8 mouse cellular contexts compared by ENCODE assay signal in genomic region chr10:80116563-80116926, GRCm38 (mm10). TPM values are rescaled to one million over a fixed set of nuclear protein-coding genes. Genes with fewer than 3 reads are reported as not detected.
DNase-seq lines count a peak whose midpoint lies in the region; ATAC-seq and TF ChIP-seq lines count a peak whose summit lies in the region.

No protein-coding gene starts in this region.

- no peak for TF ChIP-seq EP300 in stomach, postnatal 0 days (optimal IDR thresholded peaks at IDR 0.05)

- H3K4me3 ChIP-seq in left cerebral cortex, adult 2 months, result peak overlapping the region; percentile 94
- peak overlapping the region; percentile 98 for H3K4me3 ChIP-seq in liver, embryonic 16.5 days (ENCODE audit: low read depth, low read length)
- H3K4me3 ChIP-seq in stomach, postnatal 0 days (ENCODE audit: low read depth, low read length), result peak overlapping the region; percentile 91

- no peak for TF ChIP-seq CTCF in left cerebral cortex, adult 2 months (IDR thresholded peaks at IDR 0.05)
- no peak for TF ChIP-seq CTCF in stomach, postnatal 0 days (IDR thresholded peaks at IDR 0.05; ENCODE audit: low read depth)

- peak overlapping the region; percentile 98 for H3K9ac ChIP-seq in liver, embryonic 16.5 days (ENCODE audit: low read depth, low read length)
- H3K9ac ChIP-seq in stomach, postnatal 0 days (ENCODE audit: low read length), result peak overlapping the region; percentile 90

- ATAC-seq in liver, embryonic 16.5 days (ENCODE audit: low read depth), result no peak
- no peak for ATAC-seq in stomach, postnatal 0 days (ENCODE audit: low FRiP score, low TSS enrichment)
- no peak for ATAC-seq in monocyte, adult 5-6 weeks (replicated peaks; ENCODE audit: insufficient number of reproducible peaks, low FRiP score, low TSS enrichment, poor library complexity, severe bottlenecking)

- peaks cover 27% of the 10 kb centered on the region for H3K36me3 ChIP-seq in liver, embryonic 16.5 days (ENCODE audit: control insufficient read depth, insufficient read depth)
- 0 out of 2 replicates have a peak, but pooled peaks cover 3% of the 10 kb centered on the region for H3K36me3 ChIP-seq in stomach, postnatal 0 days (ENCODE audit: control insufficient read depth, insufficient read depth, low read length)

- no peaks in the 10 kb centered on the region for H3K27me3 ChIP-seq in liver, embryonic 16.5 days (ENCODE audit: control insufficient read depth, insufficient read depth, low read depth, low read length)
- H3K27me3 ChIP-seq in stomach, postnatal 0 days (ENCODE audit: control insufficient read depth, insufficient read depth, low read length), result no peaks in the 10 kb centered on the region

- H3K4me1 ChIP-seq in liver, embryonic 16.5 days (ENCODE audit: control insufficient read depth, low read depth, low read length), result peaks cover 59% of the 10 kb centered on the region
- H3K4me1 ChIP-seq in stomach, postnatal 0 days (replicated peaks; ENCODE audit: control insufficient read depth, insufficient read depth), result peaks cover 10% of the 10 kb centered on the region; the same call in 1 of the 2 replicates

- H3K9me3 ChIP-seq in liver, embryonic 16.5 days (replicated peaks; ENCODE audit: control insufficient read depth, low read length), result no peaks in the 10 kb centered on the region
- H3K9me3 ChIP-seq in stomach, postnatal 0 days (ENCODE audit: control insufficient read depth, low read length), result no peaks in the 10 kb centered on the region

- H3K27ac ChIP-seq in left cerebral cortex, adult 2 months, result peak overlapping the region; percentile 90
- peak overlapping the region; percentile 96 for H3K27ac ChIP-seq in liver, embryonic 16.5 days (ENCODE audit: low read length)
- H3K27ac ChIP-seq in stomach, postnatal 0 days (replicated peaks), result peak overlapping the region; percentile 91

- under 1% methylated on average over 27 of the region's 27 CpGs for WGBS in liver, embryonic 16.5 days (ENCODE audit: insufficient replicate concordance)
- under 1% methylated on average over 27 of the region's 27 CpGs for WGBS in stomach, postnatal 0 days

- intact Hi-C loops in left cerebral cortex, adult 2 months (cut with DNase I), result no loop called here
- intact Hi-C loops in left cerebral cortex, postnatal 14 days (cut with DNase I), result no loop called here

- no peak for DNase-seq in left cerebral cortex, adult 2 months (ENCODE audit: extremely low spot score in 1 of 2, low spot score in 2 of 2)
- DNase-seq in left cerebral cortex, postnatal 14 days (ENCODE audit: low spot score in 2 of 2), result no peak
- peak; percentile 70 for DNase-seq in cerebellum, adult 9-11 months
- DNase-seq in heart, postnatal 4 days, result peak; percentile 43
- DNase-seq in stomach, postnatal 0 days (ENCODE audit: low spot score), result no peak
- DNase-seq in yolk sac, embryonic 10.5 days (ENCODE audit: low spot score), result no peak

- peak overlapping the region; percentile 80 for H3K4me2 ChIP-seq in liver, embryonic 16.5 days (ENCODE audit: low read depth, low read length)
- peak overlapping the region; percentile 90 for H3K4me2 ChIP-seq in stomach, postnatal 0 days (replicated peaks; ENCODE audit: low read depth)

RNA-seq across cellular contexts. Expression of gene Stk11, which starts 0.9 kb away (rescaled TPM):
- total RNA-seq in left cerebral cortex, adult 2 months (2021), result 100 to 1,000 TPM; 102 to 106 TPM
- 10 to 100 TPM; 86.2 to 90.8 TPM for total RNA-seq in left cerebral cortex, postnatal 14 days (2021)
- 10 to 100 TPM; 98.7 to 99.9 TPM for total RNA-seq in heart, postnatal 4 days (2021)
- 13.2 and 14.4 TPM in 2 replicates for polyA plus RNA-seq in liver, embryonic 16.5 days (2015; fragmentation: Nextera tagmentation; extraction: Ambion mirVana)
- polyA plus RNA-seq in stomach, postnatal 0 days (2015; fragmentation: Nextera tagmentation; extraction: Ambion mirVana), result 10.3 and 11.2 TPM in 2 replicates
- 155 to 177 TPM (median 155 TPM) in 3 replicates for total RNA-seq in monocyte, adult 5-6 weeks (2017)

RNA-seq across cellular contexts. Expression of gene Sbno2, which starts 11.2 kb away (rescaled TPM):
- 10 to 100 TPM; 21.4 to 22.1 TPM for total RNA-seq in left cerebral cortex, adult 2 months (2021)
- total RNA-seq in left cerebral cortex, postnatal 14 days (2021), result 10 to 100 TPM; 19.2 to 19.3 TPM
- total RNA-seq in heart, postnatal 4 days (2021), result 10 to 100 TPM; 19.0 to 19.4 TPM
- polyA plus RNA-seq in liver, embryonic 16.5 days (2015; fragmentation: Nextera tagmentation; extraction: Ambion mirVana), result 10.3 and 11.8 TPM in 2 replicates
- 10.7 and 11.0 TPM in 2 replicates for polyA plus RNA-seq in stomach, postnatal 0 days (2015; fragmentation: Nextera tagmentation; extraction: Ambion mirVana)
- total RNA-seq in monocyte, adult 5-6 weeks (2017), result 50.6 to 75.0 TPM (median 51.9 TPM) in 3 replicates

RNA-seq across cellular contexts. Expression of gene Atp5d, which starts 21.9 kb away (rescaled TPM):
- total RNA-seq in left cerebral cortex, adult 2 months (2021), result 100 to 1,000 TPM; 356 to 366 TPM
- total RNA-seq in left cerebral cortex, postnatal 14 days (2021), result 100 to 1,000 TPM; 403 to 424 TPM
- total RNA-seq in heart, postnatal 4 days (2021), result 1,000 to 10,000 TPM in 1 of 2 experiments, 100 to 1,000 TPM in 1; 966 to 1,003 TPM
- polyA plus RNA-seq in liver, embryonic 16.5 days (2015; fragmentation: Nextera tagmentation; extraction: Ambion mirVana), result 288 and 309 TPM in 2 replicates
- polyA plus RNA-seq in stomach, postnatal 0 days (2015; fragmentation: Nextera tagmentation; extraction: Ambion mirVana), result 679 and 705 TPM in 2 replicates
- total RNA-seq in monocyte, adult 5-6 weeks (2017), result 26.1 to 49.8 TPM (median 29.5 TPM) in 3 replicates

RNA-seq across cellular contexts. Expression of gene Cbarp, which starts 24.1 kb away (rescaled TPM):
- 100 to 1,000 TPM; 431 to 456 TPM for total RNA-seq in left cerebral cortex, adult 2 months (2021)
- total RNA-seq in left cerebral cortex, postnatal 14 days (2021), result 100 to 1,000 TPM; 437 to 473 TPM
- 1 to 10 TPM; 3.7 to 5.1 TPM for total RNA-seq in heart, postnatal 4 days (2021)
- polyA plus RNA-seq in liver, embryonic 16.5 days (2015; fragmentation: Nextera tagmentation; extraction: Ambion mirVana), result 0.44 and 0.65 TPM in 2 replicates
- polyA plus RNA-seq in stomach, postnatal 0 days (2015; fragmentation: Nextera tagmentation; extraction: Ambion mirVana), result 4.2 and 4.3 TPM in 2 replicates
- total RNA-seq in monocyte, adult 5-6 weeks (2017), result 0.29 to 5.8 TPM (median 4.1 TPM) in 3 replicates

RNA-seq across cellular contexts. Expression of gene Midn, which starts 31.5 kb away (rescaled TPM):
- 100 to 1,000 TPM in 1 of 2 experiments, 10 to 100 TPM in 1; 80.7 to 127 TPM for total RNA-seq in left cerebral cortex, adult 2 months (2021)
- total RNA-seq in left cerebral cortex, postnatal 14 days (2021), result 10 to 100 TPM; 94.0 to 96.3 TPM
- 100 to 1,000 TPM; 145 to 163 TPM for total RNA-seq in heart, postnatal 4 days (2021)
- 2.3 and 2.6 TPM in 2 replicates for polyA plus RNA-seq in liver, embryonic 16.5 days (2015; fragmentation: Nextera tagmentation; extraction: Ambion mirVana)
- 8.5 and 9.6 TPM in 2 replicates for polyA plus RNA-seq in stomach, postnatal 0 days (2015; fragmentation: Nextera tagmentation; extraction: Ambion mirVana)
- total RNA-seq in monocyte, adult 5-6 weeks (2017), result 27.3 to 65.5 TPM (median 29.9 TPM) in 3 replicates

Comparison
In these comparisons a context has a peak if more than half of its experiments do, and no peak if none do; other contexts are left out.
1. DNase-seq: peak in cerebellum, adult 9-11 months (single experiment) and heart, postnatal 4 days (single experiment); none in left cerebral cortex, adult 2 months (0 of 2), left cerebral cortex, postnatal 14 days (0 of 2), stomach, postnatal 0 days (single experiment) and yolk sac, embryonic 10.5 days (single experiment).
2. Peak in every context shown above with its lines, with median percentiles within 50 percentile points of each other: H3K27ac ChIP-seq and H3K4me3 ChIP-seq.